8 mouse cellular contexts compared by ENCODE assay signal in the genomic region with DNA sequence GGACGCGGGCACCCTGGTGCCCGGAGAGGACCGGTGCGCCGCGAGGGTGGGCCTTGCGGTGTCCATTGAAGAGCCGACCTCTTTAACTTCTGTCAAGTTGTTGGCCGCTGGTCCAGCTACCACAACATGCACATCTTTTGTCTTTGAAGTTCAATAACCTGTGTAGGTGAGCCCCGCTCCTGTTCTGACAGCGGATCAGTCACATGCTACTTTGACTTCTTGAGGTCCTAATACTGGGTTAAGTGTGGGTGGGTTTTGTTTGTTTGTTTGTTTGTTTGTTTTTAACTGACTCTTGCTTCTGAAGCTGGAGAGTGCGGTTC. TPM values are rescaled to one million over a fixed set of nuclear protein-coding genes. Genes with fewer than 3 reads are reported as not detected.
DNase-seq lines count a peak whose midpoint lies in the region; ATAC-seq lines count a peak whose summit lies in the region.

No protein-coding gene starts in this region.

- no peaks in the 10 kb centered on the region for H3K9me3 ChIP-seq in kidney, embryonic 15.5 days (replicated peaks)
- no peaks in the 10 kb centered on the region for H3K9me3 ChIP-seq in hindbrain, embryonic 12.5 days (replicated peaks)
- H3K9me3 ChIP-seq in midbrain, embryonic 13.5 days = no peaks in the 10 kb centered on the region

- H3K27ac ChIP-seq in kidney, embryonic 15.5 days = peak overlapping the region; percentile 92
- peak overlapping the region; percentile 92 for H3K27ac ChIP-seq in hindbrain, embryonic 12.5 days
- peak overlapping the region; percentile 88 for H3K27ac ChIP-seq in midbrain, embryonic 13.5 days

- H3K4me2 ChIP-seq in kidney, embryonic 15.5 days = peak overlapping the region; percentile 86
- H3K4me2 ChIP-seq in hindbrain, embryonic 12.5 days (replicated peaks) = peak overlapping the region; percentile 76
- H3K4me2 ChIP-seq in midbrain, embryonic 13.5 days (replicated peaks) = peak overlapping the region; percentile 93

- no peak for DNase-seq in kidney, adult 11 months
- DNase-seq in MN1 (ENCODE audit: low spot score) = peak; percentile 75
- DNase-seq in right cerebral cortex, adult 2 months (ENCODE audit: low spot score in 2 of 2) = no peak
- no peak for DNase-seq in layer of hippocampus, postnatal 10 days (ENCODE audit: low spot score in 2 of 2)
- DNase-seq in cerebellum, postnatal 10 days = no peak

- peaks cover 5% of the 10 kb centered on the region for H3K36me3 ChIP-seq in kidney, embryonic 15.5 days
- peaks cover 5% of the 10 kb centered on the region for H3K36me3 ChIP-seq in hindbrain, embryonic 12.5 days
- peaks cover 3% of the 10 kb centered on the region for H3K36me3 ChIP-seq in midbrain, embryonic 13.5 days

- peak overlapping the region; percentile 99 for H3K4me3 ChIP-seq in kidney, embryonic 15.5 days (replicated peaks)
- H3K4me3 ChIP-seq in hindbrain, embryonic 12.5 days = peak overlapping the region; percentile 97
- peak overlapping the region; percentile 96 for H3K4me3 ChIP-seq in midbrain, embryonic 13.5 days (replicated peaks)

- peaks cover 29% of the 10 kb centered on the region for H3K4me1 ChIP-seq in kidney, embryonic 15.5 days
- H3K4me1 ChIP-seq in hindbrain, embryonic 12.5 days = peaks cover 28% of the 10 kb centered on the region
- H3K4me1 ChIP-seq in midbrain, embryonic 13.5 days (replicated peaks) = peaks cover 35% of the 10 kb centered on the region

- no peak for ATAC-seq in kidney, embryonic 15.5 days (replicated peaks; ENCODE audit: low FRiP score)
- ATAC-seq in hindbrain, embryonic 12.5 days (ENCODE audit: low FRiP score) = no peak
- ATAC-seq in midbrain, embryonic 13.5 days = no peak

- 0% methylated on average over 13 of the region's 13 CpGs for WGBS in kidney, embryonic 15.5 days
- 1% methylated on average over 13 of the region's 13 CpGs for WGBS in hindbrain, embryonic 12.5 days
- WGBS in midbrain, embryonic 13.5 days = 0% methylated on average over 13 of the region's 13 CpGs

- no peaks in the 10 kb centered on the region for H3K27me3 ChIP-seq in kidney, embryonic 15.5 days
- H3K27me3 ChIP-seq in hindbrain, embryonic 12.5 days = no peaks in the 10 kb centered on the region
- H3K27me3 ChIP-seq in midbrain, embryonic 13.5 days = no peaks in the 10 kb centered on the region

- peak overlapping the region; percentile 77 for H3K9ac ChIP-seq in kidney, embryonic 15.5 days
- H3K9ac ChIP-seq in hindbrain, embryonic 12.5 days = peak overlapping the region; percentile 91
- peak overlapping the region; percentile 86 for H3K9ac ChIP-seq in midbrain, embryonic 13.5 days (replicated peaks)

RNA-seq across cellular contexts. Expression of a gene that starts 0.6 kb away (rescaled TPM):
- 61.1 and 63.7 TPM in 2 replicates for polyA plus RNA-seq in kidney, embryonic 15.5 days (2015; fragmentation: Nextera tagmentation; extraction: Ambion mirVana)
- 39.5 and 39.9 TPM in 2 replicates for polyA plus RNA-seq in hindbrain, embryonic 12.5 days (2016; fragmentation: Nextera tagmentation; extraction: Ambion mirVana)
- 41.7 and 49.2 TPM in 2 replicates for polyA plus RNA-seq in midbrain, embryonic 13.5 days (2015; fragmentation: Nextera tagmentation; extraction: Ambion mirVana)
- 10 to 100 TPM; 31.5 to 32.8 TPM for total RNA-seq in layer of hippocampus, postnatal 10 days (2021)

RNA-seq across cellular contexts. Expression of a gene that starts 4.0 kb away (rescaled TPM):
- polyA plus RNA-seq in kidney, embryonic 15.5 days (2015; fragmentation: Nextera tagmentation; extraction: Ambion mirVana) = 86.5 and 88.1 TPM in 2 replicates
- polyA plus RNA-seq in hindbrain, embryonic 12.5 days (2016; fragmentation: Nextera tagmentation; extraction: Ambion mirVana) = 106 and 110 TPM in 2 replicates
- polyA plus RNA-seq in midbrain, embryonic 13.5 days (2015; fragmentation: Nextera tagmentation; extraction: Ambion mirVana) = 107 and 109 TPM in 2 replicates
- 10 to 100 TPM; 67.2 to 69.7 TPM for total RNA-seq in layer of hippocampus, postnatal 10 days (2021)

RNA-seq across cellular contexts. Expression of a gene that starts 46.5 kb away (rescaled TPM):
- 251 and 258 TPM in 2 replicates for polyA plus RNA-seq in kidney, embryonic 15.5 days (2015; fragmentation: Nextera tagmentation; extraction: Ambion mirVana)
- 193 and 194 TPM in 2 replicates for polyA plus RNA-seq in hindbrain, embryonic 12.5 days (2016; fragmentation: Nextera tagmentation; extraction: Ambion mirVana)
- polyA plus RNA-seq in midbrain, embryonic 13.5 days (2015; fragmentation: Nextera tagmentation; extraction: Ambion mirVana) = 172 and 175 TPM in 2 replicates
- total RNA-seq in layer of hippocampus, postnatal 10 days (2021) = 10 to 100 TPM; 65.9 to 69.4 TPM

RNA-seq across cellular contexts. Expression of a gene that starts 48.5 kb away (rescaled TPM):
- polyA plus RNA-seq in kidney, embryonic 15.5 days (2015; fragmentation: Nextera tagmentation; extraction: Ambion mirVana) = 19.0 and 19.3 TPM in 2 replicates
- 15.0 and 15.8 TPM in 2 replicates for polyA plus RNA-seq in hindbrain, embryonic 12.5 days (2016; fragmentation: Nextera tagmentation; extraction: Ambion mirVana)
- polyA plus RNA-seq in midbrain, embryonic 13.5 days (2015; fragmentation: Nextera tagmentation; extraction: Ambion mirVana) = 11.9 and 12.3 TPM in 2 replicates
- 10 to 100 TPM; 10.4 to 11.2 TPM for total RNA-seq in layer of hippocampus, postnatal 10 days (2021)
